Mouse (Mus musculus): ENCODE measurements at regions not wholly inside any gene's neighbourhood (a gene's known extent, or its start where the extent isn't known, plus 50 kb on each side); places are given as distances from the start of the nearest gene placed in this dataset.
"Not testable (repeated sequence)": the region's sequence is repeated elsewhere in the genome, so short reads cannot be mapped to it uniquely, and the experiment has no call there.

- not testable (repeated sequence) for H3K9me3 ChIP-seq (ENCODE audit: control insufficient read depth, low read length); H3K27me3 ChIP-seq (ENCODE audit: control insufficient read depth, insufficient read depth, low read length); H3K36me3 ChIP-seq (replicated peaks; ENCODE audit: control insufficient read depth, insufficient read depth); H3K4me1 ChIP-seq (replicated peaks; ENCODE audit: control insufficient read depth, insufficient read depth, low read length)
- 1% methylated on average over 20 of the region's 52 CpGs for WGBS
- peak; percentile 57 for DNase-seq (ENCODE audit: low spot score)
- ATAC-seq (ENCODE audit: low FRiP score) = peak; percentile 87
- peak overlapping the region; percentile 69; the same call in 1 of the 2 replicates for H3K27ac ChIP-seq
- H3K4me2 ChIP-seq (replicated peaks) = peak overlapping the region; percentile 58
- H3K9ac ChIP-seq = peak overlapping the region; percentile 50
- peak overlapping the region; percentile 41 for H3K4me3 ChIP-seq (replicated peaks; ENCODE audit: low read length)
Observed at GRCm38 (mm10) chr17:6489926-6490564, 60.1 kb downstream of the Dynlt1b start.

GRCm38 (mm10) chr17:6490565-6490935 lies 60.6 kb downstream of the Dynlt1b start:
- H3K9ac ChIP-seq; H3K27me3 ChIP-seq (ENCODE audit: control insufficient read depth, insufficient read depth, low read length); H3K4me1 ChIP-seq (replicated peaks; ENCODE audit: control insufficient read depth, insufficient read depth, low read length); H3K27ac ChIP-seq; H3K36me3 ChIP-seq (replicated peaks; ENCODE audit: control insufficient read depth, insufficient read depth); H3K9me3 ChIP-seq (ENCODE audit: control insufficient read depth, low read length); DNase-seq (ENCODE audit: low spot score); ATAC-seq (ENCODE audit: low FRiP score); H3K4me2 ChIP-seq (replicated peaks); H3K4me3 ChIP-seq (replicated peaks; ENCODE audit: low read length): not testable (repeated sequence)
- no CpG with 5 or more reads among the region's 15 CpGs for WGBS

- H3K27me3 ChIP-seq (ENCODE audit: control insufficient read depth, insufficient read depth, low read length); H3K36me3 ChIP-seq (replicated peaks; ENCODE audit: control insufficient read depth, insufficient read depth); H3K9ac ChIP-seq; H3K4me1 ChIP-seq (replicated peaks; ENCODE audit: control insufficient read depth, insufficient read depth, low read length); H3K9me3 ChIP-seq (ENCODE audit: control insufficient read depth, low read length); H3K27ac ChIP-seq: not testable (repeated sequence)
- 24% methylated on average over 19 of the region's 19 CpGs for WGBS
- peak overlapping the region; percentile 47 for H3K4me2 ChIP-seq (replicated peaks)
- DNase-seq (ENCODE audit: low spot score) = peak; percentile 60
- peak; percentile 62 for ATAC-seq (ENCODE audit: low FRiP score)
- peak overlapping the region; percentile 32 for H3K4me3 ChIP-seq (replicated peaks; ENCODE audit: low read length)
Observed at GRCm38 (mm10) chr17:6492501-6492900, 62.6 kb downstream of the Dynlt1b start.

GRCm38 (mm10) chr17:6492950-6493349 lies 63.0 kb downstream of the Dynlt1b start:
- not testable (repeated sequence) for ATAC-seq (ENCODE audit: low FRiP score); H3K27me3 ChIP-seq (ENCODE audit: control insufficient read depth, insufficient read depth, low read length); H3K9ac ChIP-seq; H3K4me1 ChIP-seq (replicated peaks; ENCODE audit: control insufficient read depth, insufficient read depth, low read length); H3K27ac ChIP-seq; H3K36me3 ChIP-seq (replicated peaks; ENCODE audit: control insufficient read depth, insufficient read depth); H3K9me3 ChIP-seq (ENCODE audit: control insufficient read depth, low read length)
- peak; percentile 78 for DNase-seq (ENCODE audit: low spot score)
- WGBS = 44% methylated on average over 21 of the region's 23 CpGs
- H3K4me3 ChIP-seq (replicated peaks; ENCODE audit: low read length) = peak overlapping the region; percentile 32
- peak overlapping the region; percentile 47 for H3K4me2 ChIP-seq (replicated peaks)

GRCm38 (mm10) chr17:6496491-6496890 lies 66.6 kb downstream of the Dynlt1b start:
- H3K27me3 ChIP-seq (ENCODE audit: control insufficient read depth, insufficient read depth, low read length); H3K27ac ChIP-seq; H3K9ac ChIP-seq; DNase-seq (ENCODE audit: low spot score); H3K4me2 ChIP-seq (replicated peaks); H3K9me3 ChIP-seq (ENCODE audit: control insufficient read depth, low read length); H3K4me3 ChIP-seq (replicated peaks; ENCODE audit: low read length); H3K4me1 ChIP-seq (replicated peaks; ENCODE audit: control insufficient read depth, insufficient read depth, low read length); H3K36me3 ChIP-seq (replicated peaks; ENCODE audit: control insufficient read depth, insufficient read depth); ATAC-seq (ENCODE audit: low FRiP score): not testable (repeated sequence)
- WGBS = 93% methylated on average over 9 of the region's 9 CpGs

- 93% methylated on average over 4 of the region's 6 CpGs for WGBS
- H3K4me3 ChIP-seq (replicated peaks; ENCODE audit: low read length); H3K9me3 ChIP-seq (ENCODE audit: control insufficient read depth, low read length); H3K4me1 ChIP-seq (replicated peaks; ENCODE audit: control insufficient read depth, insufficient read depth, low read length); H3K4me2 ChIP-seq (replicated peaks); H3K9ac ChIP-seq; H3K27me3 ChIP-seq (ENCODE audit: control insufficient read depth, insufficient read depth, low read length); ATAC-seq (ENCODE audit: low FRiP score); H3K36me3 ChIP-seq (replicated peaks; ENCODE audit: control insufficient read depth, insufficient read depth); H3K27ac ChIP-seq: not testable (repeated sequence)
- peak; percentile 24 for DNase-seq (ENCODE audit: low spot score)
Observed at GRCm38 (mm10) chr17:6502676-6503075, 72.8 kb downstream of the Dynlt1b start.

- peak; percentile 19 for DNase-seq (ENCODE audit: low spot score)
- 88% methylated on average over 6 of the region's 6 CpGs for WGBS
Observed at GRCm38 (mm10) chr17:6505896-6506295, 76.0 kb downstream of the Dynlt1b start.

GRCm38 (mm10) chr17:6515128-6515527 lies 85.2 kb downstream of the Dynlt1b start:
- ATAC-seq (ENCODE audit: low FRiP score) = peak; percentile 57; the same call in 1 of the 2 replicates
- not testable (repeated sequence) for DNase-seq (ENCODE audit: low spot score); H3K36me3 ChIP-seq (replicated peaks; ENCODE audit: control insufficient read depth, insufficient read depth)

More at GRCm38 (mm10) chr17:6505896-6506295, 76.0 kb downstream of the Dynlt1b start:
- not testable (repeated sequence) for H3K4me2 ChIP-seq (replicated peaks); ATAC-seq (ENCODE audit: low FRiP score); H3K27me3 ChIP-seq (ENCODE audit: control insufficient read depth, insufficient read depth, low read length); H3K4me3 ChIP-seq (replicated peaks; ENCODE audit: low read length); H3K9ac ChIP-seq; H3K27ac ChIP-seq; H3K4me1 ChIP-seq (replicated peaks; ENCODE audit: control insufficient read depth, insufficient read depth, low read length); H3K36me3 ChIP-seq (replicated peaks; ENCODE audit: control insufficient read depth, insufficient read depth); H3K9me3 ChIP-seq (ENCODE audit: control insufficient read depth, low read length)

GRCm38 (mm10) chr17:6519107-6519506 lies 82.4 kb upstream of the Dynlt1c start:
- H3K4me2 ChIP-seq (replicated peaks); ATAC-seq (ENCODE audit: low FRiP score); H3K27ac ChIP-seq; H3K4me3 ChIP-seq (replicated peaks; ENCODE audit: low read length); H3K36me3 ChIP-seq (replicated peaks; ENCODE audit: control insufficient read depth, insufficient read depth); H3K27me3 ChIP-seq (ENCODE audit: control insufficient read depth, insufficient read depth, low read length); H3K4me1 ChIP-seq (replicated peaks; ENCODE audit: control insufficient read depth, insufficient read depth, low read length); H3K9me3 ChIP-seq (ENCODE audit: control insufficient read depth, low read length); H3K9ac ChIP-seq: not testable (repeated sequence)
- peak; percentile 22 for DNase-seq (ENCODE audit: low spot score)
- WGBS = 74% methylated on average over 5 of the region's 6 CpGs

More at GRCm38 (mm10) chr17:6515128-6515527, 85.2 kb downstream of the Dynlt1b start:
- not testable (repeated sequence) for H3K9ac ChIP-seq; H3K27me3 ChIP-seq (ENCODE audit: control insufficient read depth, insufficient read depth, low read length); H3K4me3 ChIP-seq (replicated peaks; ENCODE audit: low read length); H3K4me2 ChIP-seq (replicated peaks); H3K9me3 ChIP-seq (ENCODE audit: control insufficient read depth, low read length); H3K4me1 ChIP-seq (replicated peaks; ENCODE audit: control insufficient read depth, insufficient read depth, low read length); H3K27ac ChIP-seq
- 91% methylated on average over 5 of the region's 8 CpGs for WGBS

- H3K4me2 ChIP-seq (replicated peaks); H3K36me3 ChIP-seq (replicated peaks; ENCODE audit: control insufficient read depth, insufficient read depth); H3K4me3 ChIP-seq (replicated peaks; ENCODE audit: low read length); H3K27me3 ChIP-seq (ENCODE audit: control insufficient read depth, insufficient read depth, low read length); H3K9me3 ChIP-seq (ENCODE audit: control insufficient read depth, low read length); ATAC-seq (ENCODE audit: low FRiP score); DNase-seq (ENCODE audit: low spot score); H3K27ac ChIP-seq; H3K9ac ChIP-seq; H3K4me1 ChIP-seq (replicated peaks; ENCODE audit: control insufficient read depth, insufficient read depth, low read length): not testable (repeated sequence)
- 93% methylated on average over 2 of the region's 2 CpGs for WGBS
Observed at GRCm38 (mm10) chr17:6520001-6520400, 81.5 kb upstream of the Dynlt1c start.
